Mouse (Mus musculus) heart, postnatal 36 days (tissue): ENCODE data around the gene Dbp. TPM values are rescaled to one million over a fixed set of nuclear protein-coding genes. Genes with fewer than 3 reads are reported as not detected.
A peak's percentile ranks its signal among the peaks of the same experiment; 100 is the strongest.

Experiments
- DNase-seq, 2 experiments: peaks; one replicate each; pipeline ENCODE4 v3.0.0; 2021 to 2022
- intact Hi-C: fragments of 180-260 bp; cut with DNase I; formaldehyde crosslinking; loops from one replicate; pipeline ENCODE4 v1.15.1; 2025
- total RNA-seq, 2 experiments: library from RNA; stranded (reverse); gene quantifications; 2 replicates each; pipeline ENCODE4 v1.2.3; 2021

The Dbp gene
- total RNA-seq, 2 experiments from 2014 or later, result 44.4 to 158 TPM

GRCm38 (mm10) chr7:45720413-45721233, 15.7 kb downstream of the Dbp start, which contains the start of gene Fam83e:
Fam83e (plus strand) TSS chr7:45721212.
- intact Hi-C loops, result no loop called here

GRCm38 (mm10) chr7:45721234-45721571, 16.3 kb downstream of the Dbp start:
- intact Hi-C loops, result no loop called here
- DNase-seq, result no peak

More at GRCm38 (mm10) chr7:45720413-45721233, 15.7 kb downstream of the Dbp start, which contains the start of gene Fam83e:
- DNase-seq, result no peak

GRCm38 (mm10) chr7:45721642-45722347, 16.9 kb downstream of the Dbp start:
- no peak for DNase-seq
- intact Hi-C loops, result no loop called here

DNA sequence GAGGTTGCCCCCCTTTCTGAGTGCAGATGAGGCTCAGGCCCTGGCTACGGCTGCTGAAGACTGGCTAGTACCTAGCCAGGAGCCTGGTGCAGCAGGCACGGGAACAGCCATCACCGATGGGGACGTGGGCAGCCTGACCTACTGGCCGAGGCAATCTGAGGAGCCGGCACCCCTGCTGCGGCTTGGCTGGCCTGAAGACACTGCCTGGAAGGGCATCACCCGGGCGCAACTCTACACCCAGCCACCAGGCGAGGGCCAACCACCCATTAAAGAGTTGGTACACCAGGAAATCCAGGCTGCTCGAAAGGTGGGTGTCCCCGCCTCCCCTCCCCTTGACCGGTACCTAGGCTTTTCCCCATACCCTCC, 17.4 kb downstream of the Dbp start:
- intact Hi-C loops, result no loop called here
- DNase-seq, result no peak

DNA sequence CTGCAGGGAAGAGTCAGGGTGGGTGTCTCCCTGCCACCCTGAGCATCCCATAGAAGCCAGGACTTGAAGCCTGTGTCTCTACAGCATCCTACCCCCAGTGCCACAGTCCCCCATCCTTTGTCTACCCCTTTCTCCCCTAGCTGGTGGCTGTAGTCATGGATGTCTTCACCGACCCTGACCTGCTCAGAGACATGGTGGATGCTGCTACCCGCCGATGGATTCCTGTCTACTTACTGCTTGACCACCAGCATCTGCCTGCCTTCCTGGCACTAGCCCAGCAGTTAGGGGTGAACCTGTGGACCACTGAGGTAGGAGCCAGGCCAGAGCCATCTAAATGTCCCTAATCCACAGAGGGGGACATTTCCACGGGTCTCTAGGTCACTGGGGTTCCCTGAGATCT, 18.4 kb downstream of the Dbp start:
- no peak for DNase-seq
- intact Hi-C loops, result no loop called here

GRCm38 (mm10) chr7:45723781-45724180, 18.9 kb downstream of the Dbp start:
- intact Hi-C loops, result no loop called here
- no peak for DNase-seq

DNA sequence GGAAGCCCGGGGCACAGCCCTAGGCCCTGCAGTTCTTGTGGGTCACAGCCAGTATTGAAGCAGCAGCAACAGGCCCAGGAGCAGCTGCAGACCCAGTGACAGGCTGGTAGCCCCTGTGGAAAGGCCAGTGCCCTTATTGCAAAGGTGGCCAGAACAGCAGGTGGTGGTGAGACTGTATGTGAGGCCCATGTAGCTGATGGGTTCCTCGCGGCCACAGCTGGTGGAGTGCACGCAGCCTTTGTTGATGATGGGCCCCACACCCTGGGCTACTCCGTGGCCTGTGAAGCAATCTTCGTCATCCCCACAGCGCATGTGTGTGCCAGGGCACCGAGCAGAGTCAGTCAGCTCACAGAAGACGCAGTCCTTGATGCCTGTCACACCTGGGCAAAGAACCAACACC, 20.3 kb downstream of the Dbp start:
- intact Hi-C loops, result no loop called here
- DNase-seq, result no peak

- DNase-seq, result no peak
- intact Hi-C loops, result no loop called here
Observed at GRCm38 (mm10) chr7:45725713-45726112, 20.8 kb downstream of the Dbp start, which contains the start of gene Spaca4. Spaca4 (minus strand) TSS chr7:45725813.

DNA sequence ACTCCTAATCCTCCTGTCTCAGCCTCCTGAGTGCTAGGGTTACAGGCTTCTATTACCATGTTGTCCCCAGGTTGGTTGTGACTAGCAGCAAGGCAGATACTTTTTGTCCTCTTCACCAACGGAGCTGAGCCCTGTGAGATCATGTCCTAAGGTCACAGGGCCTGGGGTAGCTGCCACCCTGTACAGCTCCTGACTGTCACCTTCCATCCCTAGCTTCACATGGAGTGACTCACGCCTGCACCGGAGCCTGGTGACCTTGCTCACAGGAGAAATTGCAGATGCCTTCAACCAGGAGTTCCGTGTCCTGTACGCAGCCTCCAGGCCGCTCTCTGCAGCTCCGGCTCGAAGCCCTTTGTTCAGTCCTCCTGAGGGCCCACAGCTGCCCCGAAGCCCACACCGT, 21.5 kb downstream of the Dbp start:
- DNase-seq, result no peak
- intact Hi-C loops, result no loop called here

DNA sequence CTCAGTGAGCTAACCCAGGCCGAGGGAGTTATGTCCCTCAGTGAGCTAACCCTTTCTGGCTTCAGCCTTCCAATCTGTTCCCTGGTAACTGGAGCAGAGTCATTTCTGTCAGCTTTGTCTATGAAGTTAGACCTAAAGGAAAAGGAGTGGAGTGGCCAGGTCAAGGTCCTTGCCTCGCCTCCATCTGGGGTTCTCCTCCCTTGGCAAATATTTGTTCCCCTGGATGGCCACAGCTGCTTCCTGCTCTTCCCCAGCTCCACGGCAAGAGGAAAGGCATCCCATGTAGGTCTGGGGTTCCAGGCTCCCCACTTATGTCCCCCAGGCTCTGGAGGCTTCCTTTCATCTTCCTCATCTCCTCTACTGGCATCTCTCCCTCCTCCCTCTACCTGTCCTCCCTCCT, 22.7 kb downstream of the Dbp start:
- DNase-seq, result no peak

DNA sequence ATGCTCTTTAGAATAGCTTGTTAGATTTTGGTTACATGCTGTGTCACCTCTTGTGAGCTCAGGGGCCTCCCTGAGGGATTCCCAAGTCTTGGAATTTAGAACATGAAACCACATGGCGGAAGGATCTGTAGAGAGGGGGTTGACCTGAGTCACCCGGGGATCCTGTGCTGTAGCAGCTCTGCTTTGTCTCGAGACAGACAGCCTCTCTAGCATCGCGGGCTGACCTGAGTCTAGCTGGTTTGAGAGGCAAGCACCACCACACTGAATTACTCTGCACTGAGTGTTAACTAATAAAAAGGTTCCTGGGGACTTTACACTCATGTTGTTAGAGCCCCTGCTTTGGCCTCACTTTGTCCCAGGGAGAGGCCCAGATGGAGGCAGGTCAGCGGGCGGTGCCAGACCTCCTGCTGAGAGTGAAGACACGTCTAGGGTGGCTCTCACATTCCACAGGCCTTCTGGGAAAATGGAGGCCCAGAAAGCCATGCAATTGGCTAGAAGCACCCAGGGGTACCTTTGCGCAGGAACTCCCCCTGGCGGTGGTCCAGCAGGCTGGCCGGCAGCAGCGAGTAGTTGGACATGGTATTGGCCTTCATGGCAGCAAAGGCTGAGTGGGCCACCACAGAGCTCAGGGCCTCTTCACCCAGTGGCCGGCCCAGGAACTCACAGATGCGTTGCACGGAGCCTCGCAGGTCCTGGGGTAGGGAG, 26.0 kb downstream of the Dbp start:
- intact Hi-C loops, result no loop called here
- DNase-seq, result no peak

More for the DNA sequence above, 22.7 kb downstream of the Dbp start:
- intact Hi-C loops, result no loop called here

DNA sequence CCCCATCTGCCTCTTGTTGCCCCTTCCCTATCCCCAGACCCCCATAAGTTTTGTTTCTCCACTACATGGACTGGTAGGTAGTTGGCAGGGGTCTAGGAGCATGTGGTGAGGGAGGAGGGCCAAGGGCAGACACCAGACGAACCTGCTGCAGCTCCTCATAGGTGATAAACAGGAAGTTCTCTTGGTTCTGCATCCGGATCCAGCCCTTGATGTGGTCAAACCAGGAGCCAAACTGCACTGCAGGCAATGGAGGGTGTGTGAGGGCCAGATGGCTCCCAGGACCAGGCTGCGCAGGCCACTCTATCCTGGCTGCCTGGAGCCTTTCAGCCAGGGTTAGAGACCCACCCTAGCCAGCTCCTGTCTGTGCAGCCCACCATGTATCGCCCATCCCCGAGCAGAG, 28.6 kb downstream of the Dbp start:
- no peak for DNase-seq
- intact Hi-C loops, result no loop called here

DNA sequence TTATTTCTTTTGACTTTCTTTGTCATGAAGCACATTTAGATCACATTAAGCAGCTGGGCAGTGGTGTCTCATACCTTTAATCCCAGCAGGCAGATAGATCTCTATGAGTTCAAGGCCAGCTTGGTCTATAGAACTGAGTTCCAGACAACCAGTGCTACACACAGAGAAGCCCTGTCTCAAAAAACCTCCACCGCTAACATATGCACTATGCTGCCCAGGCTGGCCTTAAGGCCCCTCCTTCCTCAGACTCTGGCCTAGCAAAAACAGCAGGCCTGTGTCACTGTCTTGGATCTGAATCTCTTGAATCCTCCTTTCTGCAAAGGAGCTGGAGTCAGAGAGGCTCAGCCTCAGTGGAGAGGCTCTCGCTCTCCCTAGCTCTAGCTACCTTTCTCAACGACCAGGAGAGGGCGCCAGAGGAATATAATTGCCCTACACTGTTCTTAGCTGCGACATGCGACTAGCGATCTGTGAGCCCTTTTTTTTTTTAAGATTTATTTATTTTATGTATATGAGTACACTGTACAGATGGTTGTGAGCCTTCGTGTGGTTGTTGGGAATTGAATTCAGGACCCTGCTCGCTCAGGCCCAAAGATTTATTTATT, 34.4 kb downstream of the Dbp start:
- peak; percentile 77 to 86 for DNase-seq

DNA sequence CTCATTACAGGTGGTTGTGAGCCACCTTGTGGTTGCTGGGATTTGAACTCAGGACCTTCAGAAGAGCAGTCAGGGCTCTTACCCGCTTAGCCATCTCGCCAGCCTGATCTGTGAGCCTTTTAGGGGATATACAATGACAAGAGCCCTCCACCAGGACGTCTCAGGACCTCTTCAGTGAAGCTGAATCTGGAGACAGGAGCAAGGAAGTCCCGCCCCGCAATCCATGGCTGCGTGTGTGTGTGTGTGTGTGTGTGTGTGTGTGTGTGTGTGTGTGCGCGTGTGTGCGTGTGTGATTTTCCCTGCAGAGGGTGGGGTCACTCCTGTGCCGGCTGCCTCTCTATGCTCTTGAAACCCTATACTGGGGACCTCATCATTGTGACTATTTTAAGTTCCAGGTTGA, 34.9 kb downstream of the Dbp start:
- intact Hi-C loops, result loop anchor here (1.0 to 2.0 kb wide), 3 partner anchors 61 to 269 kb away; no protein-coding TSS in a partner anchor

More for the DNA sequence above, 34.4 kb downstream of the Dbp start:
- intact Hi-C loops, result loop anchor here (1.0 to 2.0 kb wide), 3 partner anchors 62 to 270 kb away; no protein-coding TSS in a partner anchor

DNA sequence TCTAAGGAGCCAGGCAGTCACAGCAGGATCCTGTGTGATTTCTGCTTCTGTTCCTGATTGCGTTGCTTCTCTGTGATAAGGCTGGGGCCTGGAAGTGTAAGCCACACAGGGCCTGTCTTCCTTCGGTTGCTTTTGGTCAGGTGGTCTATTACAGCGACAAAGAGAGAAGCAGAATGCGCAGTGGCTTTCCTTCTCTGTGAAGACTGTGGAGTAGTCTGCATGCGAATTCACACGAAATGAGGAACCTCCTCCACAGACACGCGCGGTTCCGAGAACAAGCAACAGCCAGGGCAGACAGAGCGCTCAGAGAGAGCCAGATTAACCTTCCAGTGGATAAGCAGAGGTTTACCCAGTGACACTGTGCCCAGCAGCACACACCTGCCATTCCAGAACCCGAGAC, 36.4 kb downstream of the Dbp start:
- no peak for DNase-seq
- intact Hi-C loops, result no loop called here

More for the DNA sequence above, 34.9 kb downstream of the Dbp start:
- no peak for DNase-seq

- intact Hi-C loops, result no loop called here
- DNase-seq, result no peak
Observed at GRCm38 (mm10) chr7:45741777-45742176, 36.9 kb downstream of the Dbp start.

DNA sequence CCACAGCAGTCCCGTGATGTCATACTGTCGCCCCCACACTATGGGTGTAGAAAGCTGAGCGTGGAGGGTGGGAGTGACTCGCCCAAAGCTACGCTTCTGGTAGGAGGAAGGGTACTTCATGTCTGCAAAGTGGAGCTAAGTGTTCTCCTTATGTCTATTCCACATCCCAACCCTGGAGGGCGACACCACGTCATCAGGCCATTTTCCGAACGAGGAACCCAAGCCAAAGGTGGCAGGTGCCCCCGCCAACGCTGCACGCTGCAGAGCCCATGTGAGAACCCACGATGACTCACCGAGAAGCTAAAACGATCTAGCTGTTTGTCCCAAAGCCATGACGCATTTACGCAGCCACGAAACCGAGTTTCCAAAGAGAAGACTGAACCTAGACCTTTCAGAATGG, 37.5 kb downstream of the Dbp start:
- DNase-seq, result no peak
- intact Hi-C loops, result no loop called here

- intact Hi-C loops, result no loop called here
- peak in 1 of 2 experiments; percentile 60 for DNase-seq
Observed at GRCm38 (mm10) chr7:45744387-45744786, 39.5 kb downstream of the Dbp start.

GRCm38 (mm10) chr7:45746518-45746917, 41.6 kb downstream of the Dbp start:
- intact Hi-C loops, result no loop called here
- DNase-seq, result no peak

- intact Hi-C loops, result no loop called here
- no peak for DNase-seq
Observed at GRCm38 (mm10) chr7:45747450-45747849, 42.6 kb downstream of the Dbp start.

- no peak for DNase-seq
- intact Hi-C loops, result no loop called here
Observed at GRCm38 (mm10) chr7:45748110-45748509, 43.2 kb downstream of the Dbp start.
